Mouse (Mus musculus): Measurements from ENCODE around the gene Cldn9.

The Cldn9 gene

DNA sequence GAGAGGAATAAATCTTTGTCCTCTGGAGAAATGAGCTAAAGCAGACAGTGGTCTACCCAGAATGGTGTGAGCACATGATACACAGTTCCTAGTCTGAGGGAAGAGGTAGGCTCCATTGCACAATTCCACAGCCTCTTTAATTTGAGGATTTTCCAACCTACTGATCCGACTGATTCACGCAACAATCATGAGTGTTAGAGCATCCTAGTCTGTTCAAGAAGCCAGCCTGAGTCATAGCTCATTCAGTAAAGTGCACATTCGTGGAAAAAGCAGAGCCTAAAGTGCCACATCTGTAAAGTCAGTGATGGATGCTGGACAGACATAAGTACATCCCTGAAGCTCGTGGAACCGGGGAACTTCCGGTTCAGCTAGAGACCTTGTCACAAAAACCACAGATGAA, 32.5 kb downstream of the Cldn9 start:
- no peak for DNase-seq (ENCODE audit: low spot score)

GRCm38 (mm10) chr17:23645894-23646293, 37.9 kb downstream of the Cldn9 start:
- no peak for DNase-seq (ENCODE audit: low spot score)

DNA sequence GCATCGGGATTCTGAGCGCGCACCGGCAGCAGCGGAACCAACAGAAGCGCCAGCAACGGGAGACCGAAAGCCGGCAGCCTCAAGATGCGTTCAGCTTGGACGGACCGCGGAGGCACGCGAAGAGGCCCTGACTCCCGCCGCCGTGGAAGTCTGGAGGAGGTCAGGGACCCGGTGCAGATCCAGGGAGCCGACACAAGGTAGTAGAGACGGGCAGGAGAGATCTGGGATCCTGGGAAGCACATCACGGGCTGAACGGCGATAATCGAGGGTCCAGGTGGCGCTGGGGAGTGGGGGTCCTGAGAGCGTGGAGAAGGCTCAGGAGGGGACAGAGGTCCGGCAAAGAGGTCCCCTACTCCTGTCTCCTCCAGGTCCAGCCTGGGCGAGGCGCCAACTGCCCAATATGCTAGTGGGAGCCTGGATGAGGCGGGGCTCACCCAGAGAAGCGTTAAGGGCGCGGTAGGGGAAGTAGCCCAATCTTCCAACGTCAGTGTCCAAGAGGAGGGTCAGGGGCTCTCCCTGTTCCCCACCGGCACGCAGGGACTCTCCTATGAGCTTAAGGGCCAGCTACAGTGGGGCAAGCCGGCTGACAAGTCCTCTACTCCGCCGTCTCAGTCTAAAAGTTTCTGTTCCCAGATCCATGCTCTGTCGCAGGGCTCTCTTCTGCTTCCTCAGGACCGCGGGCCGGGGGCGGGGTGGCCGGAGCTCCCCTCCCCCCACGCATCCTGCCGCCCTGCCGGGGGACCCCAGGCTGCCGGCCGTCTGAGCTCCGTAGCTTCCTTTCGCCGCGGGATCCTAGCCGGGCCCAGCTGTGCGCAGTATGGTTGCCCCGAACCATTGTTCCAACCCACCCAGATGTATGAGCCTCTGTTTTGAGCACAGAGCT, 39.0 kb downstream of the Cldn9 start, which contains the start of gene Mmp25:
TSS of gene Mmp25 (minus strand) at position 665 of the 883 bp plus-strand sequence.
- no peak for DNase-seq (ENCODE audit: low spot score)
